Mouse (Mus musculus) bone marrow macrophage, adult 2 months (primary cell): ENCODE measurements around the gene Zfp280b. TPM values are rescaled to one million over a fixed set of nuclear protein-coding genes. Genes with fewer than 3 reads are reported as not detected.

Experiments
- H3K27ac ChIP-seq: 2 replicates; pipeline ENCODE4 v1.5.1; 2012; ENCODE audit warnings: low read depth, low read length; ENCODE audit not compliant: insufficient read depth
- H3K4me1 ChIP-seq: 2 replicates; pipeline ENCODE4 v1.6.1; 2012; ENCODE audit warnings: low read length; ENCODE audit not compliant: control insufficient read depth, insufficient read depth
- H3K4me3 ChIP-seq: 2 replicates; pipeline ENCODE4 v1.5.1; 2012; ENCODE audit warnings: mild to moderate bottlenecking, low read length, moderate library complexity; ENCODE audit not compliant: insufficient read depth
- CTCF ChIP-seq: IDR thresholded peaks from 2 replicates; pipeline ENCODE4 v1.5.1; 2012; ENCODE audit warnings: low read depth, mild to moderate bottlenecking, low read length, moderate library complexity
- POLR2A ChIP-seq: IDR thresholded peaks from 2 replicates; pipeline ENCODE4 v1.6.1; 2012; ENCODE audit warnings: mild to moderate bottlenecking, low read depth, low read length, borderline replicate concordance
- polyA plus RNA-seq: library from polyadenylated mRNA; stranded (reverse); fragments of >200 nt; gene quantifications from 2 replicates; pipeline ENCODE4 v1.2.4, GENCODE M21; 2012; ENCODE audit not compliant: missing spikeins, insufficient read depth, insufficient read length

The Zfp280b gene
- polyA plus RNA-seq, 1 experiment = 5.0 TPM

DNA sequence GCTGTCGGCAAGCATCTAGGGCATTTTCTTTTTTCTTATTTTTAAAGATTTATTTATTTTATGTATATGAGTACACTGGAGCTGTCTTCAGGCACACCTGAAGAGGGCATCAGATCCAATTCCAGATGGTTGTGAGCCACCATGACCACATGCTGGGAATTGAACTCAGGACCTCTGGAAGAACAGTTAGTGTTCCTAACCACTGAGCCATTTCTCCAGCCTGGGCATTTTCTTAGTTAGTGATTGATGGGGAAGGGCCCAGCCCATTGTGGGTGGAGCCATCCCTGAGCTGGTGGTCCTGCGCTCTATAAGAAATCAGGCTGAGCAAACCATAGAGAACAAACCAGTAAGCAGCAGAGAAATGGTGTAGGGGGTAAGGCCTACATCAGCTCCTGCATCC is 29.2 kb upstream of the Zfp280b start:
- no peak overlapping the region for H3K27ac ChIP-seq
- no peak overlapping the region for H3K4me3 ChIP-seq
- no peaks in the 10 kb centered on the region for H3K4me1 ChIP-seq
- TF ChIP-seq CTCF (no peak), POLR2A (no peak)

DNA sequence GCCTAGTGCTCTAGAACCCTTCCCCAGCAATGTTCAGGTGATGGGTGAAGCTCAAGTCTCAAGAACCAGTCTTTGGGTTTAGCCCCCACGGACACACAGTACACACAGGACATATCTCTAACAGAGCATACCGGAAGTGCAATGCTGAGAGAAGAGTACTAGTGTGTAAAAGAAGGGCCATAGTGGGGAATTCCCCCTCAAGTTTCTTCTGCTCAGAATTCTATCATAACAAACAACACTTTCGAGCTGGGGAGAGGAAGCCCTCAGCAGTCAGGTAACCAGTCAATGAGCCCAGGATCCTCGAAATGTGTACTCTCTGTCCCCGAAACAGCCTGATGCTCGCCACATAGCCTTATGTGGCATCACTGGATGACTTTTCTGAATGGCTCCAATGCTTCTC is 26.1 kb upstream of the Zfp280b start:
- no peak for TF ChIP-seq POLR2A
- no peak for TF ChIP-seq CTCF
- Histone ChIP-seq H3K4me3 (no peak overlapping the region), H3K4me1 (no peaks in the 10 kb centered on the region), H3K27ac (no peak overlapping the region)

DNA sequence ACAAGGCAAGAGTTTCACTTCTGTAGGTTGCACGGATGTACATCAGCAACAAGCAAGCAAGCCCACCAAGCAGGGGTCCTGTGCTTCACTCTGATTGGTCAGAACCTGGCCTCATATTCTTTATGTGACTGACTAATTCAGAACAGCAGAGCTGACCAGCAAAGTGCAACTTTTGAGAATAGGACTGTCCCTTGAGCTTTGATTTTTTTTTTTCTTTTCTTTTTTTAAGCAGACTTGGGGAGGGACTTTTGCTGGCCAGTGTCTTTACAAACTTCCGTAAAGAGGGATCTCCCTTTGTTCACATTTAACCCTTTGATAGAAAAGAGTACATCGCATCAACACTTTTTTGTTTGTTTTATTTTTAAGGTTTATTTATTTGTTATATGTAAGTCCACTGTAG is 22.6 kb upstream of the Zfp280b start:
- Histone ChIP-seq H3K4me3 (no peak overlapping the region), H3K4me1 (no peaks in the 10 kb centered on the region), H3K27ac (no peak overlapping the region)
- TF ChIP-seq CTCF = no peak
- TF ChIP-seq POLR2A = no peak

DNA sequence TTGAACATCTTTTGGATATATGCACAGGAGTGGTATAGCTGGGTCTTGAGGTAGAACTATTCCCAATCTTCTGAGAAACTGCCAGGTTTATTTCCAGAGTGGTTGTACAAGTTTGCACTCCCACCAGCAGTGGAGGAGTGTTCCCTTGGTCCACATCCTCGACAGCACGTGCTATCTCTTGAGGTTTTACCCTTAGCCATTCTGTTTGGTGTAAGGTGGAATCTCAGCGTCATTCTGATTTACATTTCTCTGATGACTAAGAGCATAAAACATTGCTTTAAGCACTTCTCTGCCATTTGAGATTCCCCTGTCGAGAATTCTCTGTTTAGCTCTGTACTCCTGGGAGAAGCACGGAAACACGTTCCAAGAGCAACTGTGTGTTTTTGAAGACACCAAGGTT is 19.5 kb upstream of the Zfp280b start:
- H3K27ac ChIP-seq = no peak overlapping the region
- TF ChIP-seq CTCF (no peak), POLR2A (no peak)
- no peak overlapping the region for H3K4me3 ChIP-seq

DNA sequence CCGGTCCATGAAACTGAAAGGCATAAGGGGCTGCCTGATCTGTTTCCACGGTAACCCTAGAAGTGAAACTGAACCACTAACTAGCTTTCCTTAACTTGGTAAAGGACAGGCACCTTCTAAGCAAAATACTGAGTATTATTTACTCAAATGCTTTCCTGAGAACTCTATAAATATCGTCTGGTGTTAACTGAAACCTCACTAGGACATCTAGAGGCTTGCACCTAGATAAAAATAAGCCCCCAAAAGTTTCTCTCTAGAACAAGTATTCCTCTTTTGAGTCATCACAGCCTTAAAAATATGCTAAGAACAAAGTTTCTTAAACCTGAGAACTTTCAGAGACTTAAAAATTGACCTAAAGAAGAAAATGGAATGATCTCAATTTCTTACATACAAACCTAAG is 15.6 kb upstream of the Zfp280b start:
- TF ChIP-seq POLR2A (no peak), CTCF (no peak)
- no peak overlapping the region for H3K4me3 ChIP-seq
- no peak overlapping the region for H3K27ac ChIP-seq
- no peaks in the 10 kb centered on the region for H3K4me1 ChIP-seq

More for the DNA sequence above, 19.5 kb upstream of the Zfp280b start:
- H3K4me1 ChIP-seq = no peaks in the 10 kb centered on the region

DNA sequence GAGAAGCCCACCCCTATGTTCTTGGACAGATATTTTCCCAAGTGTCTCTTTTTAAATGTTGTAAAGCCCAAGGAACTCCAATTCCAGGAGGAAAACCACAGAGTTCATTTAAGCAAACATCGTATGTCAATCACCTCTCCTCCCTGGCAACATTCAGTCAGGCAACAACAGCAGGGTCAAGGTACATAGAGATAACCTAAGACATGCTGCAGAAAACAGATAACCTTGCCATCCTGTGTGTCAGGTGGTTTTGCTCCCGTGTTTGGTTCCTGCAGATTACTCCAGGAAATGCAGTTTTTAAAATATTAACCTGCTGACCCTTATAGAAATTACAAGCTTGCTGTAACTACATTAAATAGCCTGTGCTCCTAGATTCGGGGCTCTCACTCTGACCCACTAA is 10.7 kb upstream of the Zfp280b start:
- TF ChIP-seq CTCF = no peak
- no peak for TF ChIP-seq POLR2A
- no peaks in the 10 kb centered on the region for H3K4me1 ChIP-seq
- H3K27ac ChIP-seq = no peak overlapping the region
- H3K4me3 ChIP-seq = no peak overlapping the region

DNA sequence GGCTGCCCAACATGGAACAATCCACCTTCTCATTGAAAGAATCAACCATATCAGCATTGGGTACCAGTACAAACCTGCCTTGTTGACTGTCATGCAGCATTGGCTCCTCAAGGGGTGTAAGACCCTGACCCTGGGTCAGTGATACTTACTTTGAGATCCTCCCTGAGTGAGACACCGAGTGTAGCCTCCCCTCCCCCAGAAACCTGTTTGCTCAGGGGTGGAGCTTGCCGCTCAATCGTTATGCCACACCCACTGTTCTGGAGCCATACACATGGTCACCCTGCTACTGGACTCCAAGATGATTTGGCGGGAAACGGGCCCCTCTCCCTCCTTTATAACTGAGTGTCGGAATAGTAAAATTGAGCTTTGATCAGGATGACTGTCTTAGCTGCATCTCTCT is 8.5 kb upstream of the Zfp280b start:
- H3K27ac ChIP-seq = no peak overlapping the region
- TF ChIP-seq POLR2A = no peak
- TF ChIP-seq CTCF = no peak
- no peak overlapping the region for H3K4me3 ChIP-seq
- H3K4me1 ChIP-seq = peaks cover 2% of the 10 kb centered on the region

DNA sequence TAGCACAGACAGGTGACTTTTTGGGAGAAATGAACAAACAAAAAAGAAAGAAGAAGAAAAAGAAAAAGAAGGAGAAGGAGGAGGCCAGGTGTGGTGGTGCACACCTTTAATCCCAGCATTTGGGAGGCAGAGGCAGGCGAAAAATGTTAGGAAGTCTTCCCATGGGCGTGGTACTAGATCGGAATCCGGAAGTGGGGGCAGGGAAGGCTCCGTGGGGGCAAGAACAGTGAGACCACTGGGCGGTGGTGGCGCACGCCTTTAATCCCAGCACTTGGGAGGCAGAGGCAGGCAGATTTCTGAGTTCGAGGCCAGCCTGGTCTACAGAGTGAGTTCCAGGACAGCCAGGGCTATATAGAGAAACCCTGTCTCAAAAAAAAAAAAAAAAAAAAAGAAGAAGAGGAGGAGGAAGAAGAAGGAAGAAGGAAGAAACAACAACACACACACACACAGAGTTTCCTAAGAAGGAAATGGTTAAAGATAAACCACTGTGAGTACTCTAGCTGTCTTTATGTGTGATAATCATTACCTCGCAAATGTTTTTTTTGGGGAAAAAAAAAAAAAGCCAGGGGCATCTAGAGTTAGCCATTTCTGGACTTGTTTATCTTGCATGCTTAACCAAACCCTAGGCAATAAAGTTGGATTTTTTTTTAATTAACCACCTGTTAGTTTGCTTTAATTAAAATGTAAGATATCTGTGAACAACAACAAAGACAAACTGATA is 6.8 kb upstream of the Zfp280b start:
- Histone ChIP-seq H3K4me1 (peaks cover 2% of the 10 kb centered on the region), H3K27ac (no peak overlapping the region), H3K4me3 (no peak overlapping the region)
- TF ChIP-seq CTCF (no peak), POLR2A (no peak)

DNA sequence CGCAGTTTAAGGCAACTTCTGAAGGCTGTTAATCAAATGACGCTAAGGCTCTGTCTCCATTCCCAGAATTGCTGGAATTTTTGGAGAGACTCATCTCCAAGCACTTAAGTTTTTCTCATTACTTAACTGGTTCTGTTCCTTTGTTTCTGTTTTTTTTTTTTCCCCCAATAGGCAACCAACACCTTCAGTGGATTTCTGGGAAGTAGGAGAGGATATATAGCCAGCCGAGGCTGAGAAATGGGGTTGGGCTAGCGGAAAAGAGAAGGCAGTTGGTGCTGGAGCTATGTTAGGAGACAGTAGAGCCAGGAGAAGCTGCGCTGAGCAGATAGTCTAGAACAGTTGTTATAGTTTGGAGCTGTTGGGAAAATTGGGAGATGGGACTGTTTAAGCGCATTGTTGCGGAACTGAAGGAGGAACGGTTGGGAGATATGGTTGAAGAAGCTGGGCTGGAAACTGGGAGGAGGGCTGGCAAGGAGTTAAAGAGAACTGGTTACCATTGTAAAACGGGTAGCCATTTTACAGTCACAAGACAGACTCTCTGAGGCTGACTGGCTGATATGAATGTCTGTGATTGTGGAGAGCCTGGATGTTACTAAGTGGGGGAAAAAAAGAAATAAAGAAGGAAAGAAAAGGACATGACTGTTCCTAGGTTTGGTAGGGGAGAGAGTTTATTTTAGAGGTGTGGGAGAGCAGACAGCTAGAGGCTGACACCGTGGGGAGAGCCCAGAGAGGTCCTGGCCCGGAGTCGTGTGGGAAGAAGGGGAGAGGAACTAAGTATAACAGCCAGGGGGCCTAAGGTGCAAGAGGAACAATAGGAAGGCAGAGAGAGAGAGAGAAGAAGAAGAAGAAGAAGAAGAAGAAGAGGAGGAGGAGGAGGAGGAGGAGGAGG is 5.1 kb upstream of the Zfp280b start:
- peaks cover 5% of the 10 kb centered on the region for H3K4me1 ChIP-seq
- no peak for TF ChIP-seq CTCF
- no peak for TF ChIP-seq POLR2A
- no peak overlapping the region for H3K4me3 ChIP-seq
- no peak overlapping the region for H3K27ac ChIP-seq

DNA sequence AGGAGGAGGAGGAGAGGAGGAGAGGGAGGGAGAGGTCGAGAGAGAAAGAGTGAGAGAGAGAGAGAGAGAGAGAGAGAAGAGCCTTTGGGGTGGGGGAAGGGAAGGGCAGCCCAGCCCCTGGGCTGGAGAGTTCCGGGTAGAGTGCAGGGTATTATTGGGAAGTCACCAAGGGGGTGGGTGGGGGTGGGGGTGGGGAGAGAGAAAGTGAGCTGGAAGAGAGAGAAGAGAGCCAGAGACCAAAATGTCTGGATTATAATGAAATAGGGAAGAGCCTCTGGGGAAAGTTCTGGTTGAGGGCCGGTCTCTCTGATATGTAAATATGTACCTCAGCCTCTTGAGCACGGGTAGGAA is 4.5 kb upstream of the Zfp280b start:
- no peak for TF ChIP-seq CTCF
- TF ChIP-seq POLR2A = no peak
- Histone ChIP-seq H3K27ac (no peak overlapping the region), H3K4me1 (peaks cover 5% of the 10 kb centered on the region)

DNA sequence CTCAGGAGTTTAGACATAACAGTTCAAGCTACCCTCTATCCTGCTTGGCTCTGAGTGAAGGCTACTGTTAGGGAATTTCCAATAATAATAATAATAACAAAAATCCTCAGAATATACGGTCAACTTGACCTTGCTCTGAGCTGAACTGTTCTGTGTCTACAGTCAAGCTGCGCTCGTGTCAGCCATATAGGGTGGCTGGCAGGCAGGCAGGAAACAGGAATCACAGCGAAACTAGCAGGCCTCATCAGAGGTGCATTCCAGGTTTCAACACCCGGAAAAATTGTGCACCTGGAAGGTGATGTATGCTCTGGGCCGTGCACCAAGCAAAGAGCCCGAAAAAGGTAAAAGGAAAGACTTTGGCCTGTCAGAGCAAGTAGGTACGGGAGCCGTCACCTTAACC is 4.1 kb upstream of the Zfp280b start:
- no peak overlapping the region for H3K27ac ChIP-seq

More for the DNA sequence above, 4.5 kb upstream of the Zfp280b start:
- H3K4me3 ChIP-seq = no peak overlapping the region

More for the DNA sequence above, 4.1 kb upstream of the Zfp280b start:
- TF ChIP-seq POLR2A = no peak
- no peak for TF ChIP-seq CTCF
- no peak overlapping the region for H3K4me3 ChIP-seq
- H3K4me1 ChIP-seq = peaks cover 5% of the 10 kb centered on the region
